Mouse (Mus musculus) ovary, adult 18-20 months (tissue): ENCODE data around the gene P3h1.

Experiments
- DNase-seq: peaks from one replicate; pipeline ENCODE4 v3.0.0; 2022; ENCODE audit warnings: low spot score, mixed read lengths

The P3h1 gene

GRCm38 (mm10) chr4:119238661-119239060 lies 5.9 kb downstream of the P3h1 start:
- DNase-seq = no peak

- DNase-seq = peak; percentile 42
Measured at GRCm38 (mm10) chr4:119239181-119239682, 6.5 kb downstream of the P3h1 start.

- no peak for DNase-seq
Measured at GRCm38 (mm10) chr4:119241664-119242063, 8.9 kb downstream of the P3h1 start.

GRCm38 (mm10) chr4:119242571-119242970 lies 9.9 kb downstream of the P3h1 start:
- DNase-seq = no peak

- peak; percentile 29 for DNase-seq
Measured at GRCm38 (mm10) chr4:119244468-119245240, 11.9 kb downstream of the P3h1 start.

GRCm38 (mm10) chr4:119245556-119245955 lies 12.8 kb downstream of the P3h1 start:
- DNase-seq = peak; percentile 26

- no peak for DNase-seq
Measured at GRCm38 (mm10) chr4:119245961-119246360, 13.2 kb downstream of the P3h1 start.

GRCm38 (mm10) chr4:119246688-119247225 lies 14.0 kb downstream of the P3h1 start:
- DNase-seq = no peak

GRCm38 (mm10) chr4:119247462-119248235 lies 14.9 kb downstream of the P3h1 start:
- peak; percentile 43 for DNase-seq

- no peak for DNase-seq
Measured at GRCm38 (mm10) chr4:119248407-119248965, 15.8 kb downstream of the P3h1 start.

- DNase-seq = no peak
Measured at GRCm38 (mm10) chr4:119252025-119252808, 19.5 kb downstream of the P3h1 start.

GRCm38 (mm10) chr4:119254012-119254618 lies 21.4 kb downstream of the P3h1 start:
- no peak for DNase-seq

GRCm38 (mm10) chr4:119255351-119255750 lies 22.6 kb downstream of the P3h1 start, which contains the start of gene Cldn19:
Cldn19 (plus strand) TSS chr4:119255414.
- DNase-seq = no peak

- DNase-seq = no peak
Measured at GRCm38 (mm10) chr4:119257083-119257482, 24.4 kb downstream of the P3h1 start.

GRCm38 (mm10) chr4:119259344-119260254 lies 26.9 kb downstream of the P3h1 start:
- DNase-seq = no peak

- DNase-seq = no peak
Measured at GRCm38 (mm10) chr4:119261087-119261713, 28.5 kb downstream of the P3h1 start.

- DNase-seq = no peak
Measured at GRCm38 (mm10) chr4:119262483-119262882, 29.8 kb downstream of the P3h1 start.

- DNase-seq = no peak
Measured at GRCm38 (mm10) chr4:119263459-119263858, 30.7 kb downstream of the P3h1 start.

- no peak for DNase-seq
Measured at GRCm38 (mm10) chr4:119266606-119267005, 33.9 kb downstream of the P3h1 start.

- DNase-seq = no peak
Measured at GRCm38 (mm10) chr4:119274627-119275026, 41.9 kb downstream of the P3h1 start.
